Mouse (Mus musculus) forebrain, embryonic 12.5 days (tissue): Measurements from ENCODE around the gene Zfp457. TPM values are rescaled to one million over a fixed set of nuclear protein-coding genes. Genes with fewer than 3 reads are reported as not detected.
"Not testable (repeated sequence)": the region's sequence is repeated elsewhere in the genome, so short reads cannot be mapped to it uniquely, and the experiment has no call there.

Source experiments
- ATAC-seq: fragments of 200-750 bp; cut with Nextera tagmentation; 2 replicates; pipeline ENCODE4 v1.8.0; 2017; ENCODE audit warnings: moderate TSS enrichment; ENCODE audit not compliant: low FRiP score
- H3K27ac ChIP-seq: fragments of 300-500 bp; sonication (generic); 2 replicates; pipeline ENCODE4 v1.5.1; 2016; ENCODE audit warnings: mild to moderate bottlenecking
- H3K27me3 ChIP-seq: fragments of 300-500 bp; sonication (generic); 2 replicates; pipeline ENCODE4 v1.6.1; 2016; ENCODE audit warnings: mild to moderate bottlenecking
- H3K36me3 ChIP-seq: fragments of 300-500 bp; sonication (generic); replicated peaks from 2 replicates; pipeline ENCODE4 v1.6.1; 2016; ENCODE audit warnings: mild to moderate bottlenecking
- H3K4me1 ChIP-seq: fragments of 300-500 bp; sonication (generic); 2 replicates; pipeline ENCODE4 v1.6.1; 2016
- H3K4me2 ChIP-seq: fragments of 300-500 bp; sonication (generic); 2 replicates; pipeline ENCODE4 v1.6.1; 2016; ENCODE audit warnings: mild to moderate bottlenecking, moderate library complexity
- H3K4me3 ChIP-seq: fragments of 300-500 bp; sonication (generic); replicated peaks from 2 replicates; pipeline ENCODE4 v1.5.1; 2016; ENCODE audit warnings: mild to moderate bottlenecking
- H3K9ac ChIP-seq: fragments of 300-500 bp; sonication (generic); 2 replicates; pipeline ENCODE4 v1.6.1; 2016; ENCODE audit warnings: mild to moderate bottlenecking
- H3K9me3 ChIP-seq: fragments of 300-500 bp; sonication (generic); 2 replicates; pipeline ENCODE4 v1.6.1; 2016
- WGBS: fragments of 180-500 bp; shearing (Covaris S2); methylation state at CpG from one replicate; pipeline ENCODE4 v1.1.7; 2016; 5-methylcytosine and 5-hydroxymethylcytosine counted together
- polyA plus RNA-seq: library from polyadenylated mRNA; unstranded; fragments of >200 nt; fragmentation: Nextera tagmentation; extraction: Ambion mirVana; gene quantifications from 2 replicates; pipeline ENCODE4 v1.2.1, GENCODE M21; 2016

The Zfp457 gene
- polyA plus RNA-seq, result 0.65 and 1.1 TPM in 2 replicates

GRCm38 (mm10) chr13:67305822-67306672 lies at the start of gene Zfp457:
Zfp457 (minus strand) TSS chr13:67306485.
- H3K9ac ChIP-seq, result peak within 1 kb of the TSS; percentile 71
- no peaks in the 10 kb centered on the region for H3K27me3 ChIP-seq
- H3K4me1 ChIP-seq, result peaks cover 7% of the 10 kb centered on the region
- H3K4me2 ChIP-seq, result peak within 1 kb of the TSS; percentile 78
- H3K9me3 ChIP-seq, result no peaks in the 10 kb centered on the region
- H3K36me3 ChIP-seq, result no peaks in the 10 kb centered on the region
- WGBS, result 10% methylated on average over 16 of the region's 16 CpGs
- ATAC-seq, result peak; percentile 99
- peak within 1 kb of the TSS; percentile 64 for H3K4me3 ChIP-seq
- no peak within 1 kb of the TSS for H3K27ac ChIP-seq

GRCm38 (mm10) chr13:67351854-67352253 lies 45.6 kb upstream of the Zfp457 start:
- Histone ChIP-seq H3K4me1 (no peaks in the 10 kb centered on the region), H3K9ac (no peak overlapping the region), H3K4me3 (no peak overlapping the region), H3K9me3 (no peaks in the 10 kb centered on the region), H3K36me3 (no peaks in the 10 kb centered on the region), H3K27ac (no peak overlapping the region), H3K4me2 (no peak overlapping the region), H3K27me3 (no peaks in the 10 kb centered on the region)
- no peak for ATAC-seq

GRCm38 (mm10) chr13:67343422-67343821 lies 37.1 kb upstream of the Zfp457 start:
- Histone ChIP-seq H3K27me3 (no peaks in the 10 kb centered on the region), H3K4me1 (no peaks in the 10 kb centered on the region), H3K4me3 (no peak overlapping the region), H3K9me3 (no peaks in the 10 kb centered on the region), H3K27ac (no peak overlapping the region), H3K9ac (no peak overlapping the region), H3K36me3 (no peaks in the 10 kb centered on the region), H3K4me2 (no peak overlapping the region)
- 87% methylated on average over 2 of the region's 2 CpGs for WGBS
- no peak for ATAC-seq

- Histone ChIP-seq H3K9ac (peak overlapping the region; percentile 55), H3K9me3 (no peaks in the 10 kb centered on the region), H3K4me3 (peak overlapping the region; percentile 53), H3K36me3 (no peaks in the 10 kb centered on the region), H3K4me2 (peak overlapping the region; percentile 65), H3K4me1 (peaks cover 9% of the 10 kb centered on the region), H3K27me3 (no peaks in the 10 kb centered on the region), H3K27ac (no peak overlapping the region)
- ATAC-seq, result peak; percentile 28; the same call in 1 of the 2 replicates
- 64% methylated on average over 1 of the region's 1 CpGs for WGBS
These were observed 26.6 kb upstream of the Zfp457 start for GRCm38 (mm10) chr13:67332877-67333276.

GRCm38 (mm10) chr13:67332019-67332724 lies 25.9 kb upstream of the Zfp457 start, which contains the start of gene Zfp595:
Zfp595 (minus strand) TSS chr13:67332570.
- Histone ChIP-seq H3K9me3 (no peaks in the 10 kb centered on the region), H3K9ac (peak within 1 kb of the TSS; percentile 55), H3K36me3 (no peaks in the 10 kb centered on the region), H3K4me1 (peaks cover 9% of the 10 kb centered on the region), H3K4me2 (peak within 1 kb of the TSS; percentile 65), H3K27ac (no peak within 1 kb of the TSS), H3K4me3 (peak within 1 kb of the TSS; percentile 53), H3K27me3 (no peaks in the 10 kb centered on the region)
- peak; percentile 92 for ATAC-seq
- 17% methylated on average over 17 of the region's 17 CpGs for WGBS

GRCm38 (mm10) chr13:67306718-67307117 lies 433 bp upstream of the Zfp457 start:
- ATAC-seq, result peak; percentile 66
- H3K9ac ChIP-seq, result 0 out of 2 replicates have a peak overlapping the region, but pooled peaks have one; percentile 71
- H3K4me2 ChIP-seq, result peak overlapping the region; percentile 78
- no peak overlapping the region for H3K27ac ChIP-seq
- H3K4me3 ChIP-seq, result peak overlapping the region; percentile 64
- WGBS, result 37% methylated on average over 5 of the region's 5 CpGs
- peaks cover 7% of the 10 kb centered on the region for H3K4me1 ChIP-seq
- H3K27me3 ChIP-seq, result no peaks in the 10 kb centered on the region
- H3K36me3 ChIP-seq, result no peaks in the 10 kb centered on the region
- H3K9me3 ChIP-seq, result no peaks in the 10 kb centered on the region

- no peaks in the 10 kb centered on the region for H3K36me3 ChIP-seq
- H3K9ac ChIP-seq, result no peak within 1 kb of the TSS
- H3K9me3 ChIP-seq, result no peaks in the 10 kb centered on the region
- no peaks in the 10 kb centered on the region for H3K4me1 ChIP-seq
- ATAC-seq, result no peak
- H3K4me3 ChIP-seq, result no peak within 1 kb of the TSS
- H3K27me3 ChIP-seq, result no peaks in the 10 kb centered on the region
- H3K27ac ChIP-seq, result no peak within 1 kb of the TSS
- WGBS, result 47% methylated on average over 7 of the region's 7 CpGs
- H3K4me2 ChIP-seq, result no peak within 1 kb of the TSS
These were observed 28.0 kb downstream of the Zfp457 start, which contains the start of gene Zfp458 for GRCm38 (mm10) chr13:67278314-67278713. Zfp458 (minus strand) TSS chr13:67278466.

- 45% methylated on average over 8 of the region's 9 CpGs for WGBS
- Histone ChIP-seq H3K9ac (peak overlapping the region; percentile 44; the same call in 1 of the 2 replicates), H3K4me2 (peak overlapping the region; percentile 69), H3K4me3 (peak overlapping the region; percentile 70)
- not testable (repeated sequence) for H3K4me1 ChIP-seq, H3K27me3 ChIP-seq, H3K9me3 ChIP-seq, H3K27ac ChIP-seq, H3K36me3 ChIP-seq
- peak; percentile 78 for ATAC-seq
These were observed 36.8 kb downstream of the Zfp457 start for GRCm38 (mm10) chr13:67269383-67270065.

GRCm38 (mm10) chr13:67268568-67269369 lies 37.5 kb downstream of the Zfp457 start:
- Histone ChIP-seq H3K27me3 (no peaks in the 10 kb centered on the region), H3K4me1 (peaks cover 6% of the 10 kb centered on the region), H3K9me3 (0 out of 2 replicates have a peak, but pooled peaks cover 9% of the 10 kb centered on the region), H3K4me2 (peak overlapping the region; percentile 69), H3K36me3 (no peaks in the 10 kb centered on the region), H3K27ac (no peak overlapping the region), H3K9ac (peak overlapping the region; percentile 69), H3K4me3 (peak overlapping the region; percentile 70)
- WGBS, result 7% methylated on average over 18 of the region's 18 CpGs
- ATAC-seq, result peak; percentile 99
